Mouse (Mus musculus): ENCODE measurements around the gene Grm4. TPM values are rescaled to one million over a fixed set of nuclear protein-coding genes. Genes with fewer than 3 reads are reported as not detected.

The Grm4 gene
- total RNA-seq, 2 experiments from 2014 or later, result 0.15 to 0.18 TPM

GRCm38 (mm10) chr17:27511865-27512618 lies 9.2 kb downstream of the Grm4 start:
- DNase-seq, result no peak

GRCm38 (mm10) chr17:27511125-27511735 lies 10.0 kb downstream of the Grm4 start:
- DNase-seq, result no peak

- no peak for DNase-seq
These were observed 10.7 kb downstream of the Grm4 start for GRCm38 (mm10) chr17:27510258-27511124.

- no peak for DNase-seq
These were observed 12.1 kb downstream of the Grm4 start for GRCm38 (mm10) chr17:27509056-27509455.

- no peak for DNase-seq
These were observed 12.7 kb downstream of the Grm4 start for GRCm38 (mm10) chr17:27508513-27508912.

- DNase-seq, result no peak
These were observed 13.2 kb downstream of the Grm4 start for GRCm38 (mm10) chr17:27508002-27508401.

- DNase-seq, result no peak
These were observed 13.6 kb downstream of the Grm4 start for GRCm38 (mm10) chr17:27507591-27507945.

GRCm38 (mm10) chr17:27506871-27507590 lies 14.2 kb downstream of the Grm4 start:
- DNase-seq, result no peak

- no peak for DNase-seq
These were observed 14.8 kb downstream of the Grm4 start for GRCm38 (mm10) chr17:27506362-27506761.

- DNase-seq, result no peak
These were observed 15.9 kb downstream of the Grm4 start for GRCm38 (mm10) chr17:27505221-27505881.

- no peak for DNase-seq
These were observed 17.3 kb downstream of the Grm4 start for GRCm38 (mm10) chr17:27503869-27504268.

- no peak for DNase-seq
These were observed 18.3 kb downstream of the Grm4 start for GRCm38 (mm10) chr17:27502736-27503445.

- no peak for DNase-seq
These were observed 18.9 kb downstream of the Grm4 start for GRCm38 (mm10) chr17:27502288-27502687.

GRCm38 (mm10) chr17:27501331-27502251 lies 19.6 kb downstream of the Grm4 start:
- DNase-seq, result no peak

GRCm38 (mm10) chr17:27500811-27501210 lies 20.4 kb downstream of the Grm4 start:
- no peak for DNase-seq

GRCm38 (mm10) chr17:27499080-27499479 lies 22.1 kb downstream of the Grm4 start:
- DNase-seq, result no peak

GRCm38 (mm10) chr17:27497798-27498197 lies 23.4 kb downstream of the Grm4 start:
- no peak for DNase-seq

- no peak for DNase-seq
These were observed 26.1 kb downstream of the Grm4 start for GRCm38 (mm10) chr17:27495008-27495540.

- no peak for DNase-seq
These were observed 27.2 kb downstream of the Grm4 start for GRCm38 (mm10) chr17:27493969-27494368.

GRCm38 (mm10) chr17:27493389-27493788 lies 27.8 kb downstream of the Grm4 start:
- DNase-seq, result no peak

Data from heart, adult 18-20 months (tissue).